Mouse (Mus musculus) layer of hippocampus, adult 2 months (tissue): Measurements from ENCODE around the gene Ralgapb. TPM values are rescaled to one million over a fixed set of nuclear protein-coding genes. Genes with fewer than 3 reads are reported as not detected.
A peak's percentile ranks its signal among the peaks of the same experiment; 100 is the strongest.

Source experiments
- DNase-seq, 2 experiments: peaks; one replicate each; pipeline ENCODE4 v3.0.0; 2022; ENCODE audit warnings: low spot score in 2 of 2
- H3K27ac ChIP-seq: fragments of 200-600 bp; 2 replicates; pipeline ENCODE4 v1.8.1; 2022
- H3K4me3 ChIP-seq: fragments of 200-600 bp; 2 replicates; pipeline ENCODE4 v1.8.1; 2022; ENCODE audit warnings: mild to moderate bottlenecking
- CTCF ChIP-seq: fragments of 200-600 bp; conservative IDR thresholded peaks from 2 replicates; pipeline ENCODE4 v1.8.1; 2022; ENCODE audit warnings: antibody characterized with exemption, mild to moderate bottlenecking, moderate library complexity
- total RNA-seq, 2 experiments: library from RNA; stranded (reverse); gene quantifications; 2 replicates each; pipeline ENCODE4 v1.2.3; 2021

Ralgapb gene
- total RNA-seq, 2 experiments from 2014 or later: 95.2 to 95.8 TPM

DNA sequence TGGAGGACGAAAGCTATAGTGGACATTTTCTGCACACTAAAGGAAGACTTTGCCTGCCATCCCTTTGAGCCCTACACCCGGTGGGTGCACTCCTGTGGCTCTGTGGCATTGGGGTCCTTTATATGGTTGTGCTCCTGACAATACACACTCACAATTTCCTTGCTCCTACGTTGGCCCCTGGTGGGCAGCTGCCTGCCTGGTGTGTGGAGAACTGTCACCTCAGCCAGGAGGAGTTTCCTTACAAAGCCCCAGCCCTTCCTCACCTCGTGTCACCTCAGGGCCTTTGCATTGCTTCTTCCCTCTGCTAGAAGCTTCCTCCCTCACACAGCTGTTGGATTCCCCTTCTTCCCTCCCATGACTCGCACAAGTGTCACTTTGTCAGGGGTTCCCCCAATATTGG is 96.8 kb downstream of the Ralgapb start:
- no peak overlapping the region for H3K4me3 ChIP-seq
- DNase-seq: no peak
- H3K27ac ChIP-seq: no peak overlapping the region
- no peak for TF ChIP-seq CTCF

DNA sequence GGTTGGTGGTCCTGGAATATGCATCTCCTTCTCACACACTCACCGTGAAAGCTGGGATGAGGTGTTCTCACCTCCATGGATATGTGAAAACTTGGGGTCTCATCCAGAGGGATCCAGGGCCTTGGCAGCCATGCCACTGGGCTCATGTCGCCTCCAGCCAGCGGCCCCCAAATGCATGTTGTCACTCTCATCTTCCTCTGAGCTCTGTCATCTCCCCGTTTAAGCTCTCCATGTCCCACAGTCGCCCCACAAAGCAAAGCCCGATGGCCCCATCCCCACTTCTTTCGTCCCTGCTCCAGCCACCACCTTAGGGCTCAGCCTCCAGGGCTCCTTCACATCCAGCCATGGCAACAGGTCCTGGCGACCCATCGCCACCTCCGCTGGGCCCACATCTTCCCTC is 97.4 kb downstream of the Ralgapb start:
- TF ChIP-seq CTCF: no peak
- no peak for DNase-seq
- no peak overlapping the region for H3K27ac ChIP-seq
- no peak overlapping the region for H3K4me3 ChIP-seq

DNA sequence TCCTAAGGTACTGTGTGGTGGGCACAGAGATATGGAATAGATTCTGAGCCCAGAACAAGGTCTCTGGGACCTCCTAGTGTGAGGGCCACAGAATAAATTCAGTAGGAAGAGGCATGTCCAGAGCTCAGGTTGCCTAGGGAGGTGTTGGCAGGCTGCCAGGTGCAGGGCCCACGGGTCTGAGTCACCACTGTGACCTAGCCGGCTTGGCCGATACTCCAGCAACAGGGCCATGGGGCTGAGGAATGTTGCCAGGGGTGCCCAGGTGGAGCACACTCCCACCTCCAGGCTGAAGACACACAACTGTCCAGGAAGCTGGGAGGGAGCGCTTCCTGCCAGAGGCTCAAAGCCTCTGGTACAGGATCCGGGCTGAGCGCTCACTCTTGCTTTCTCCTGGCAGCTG is 101.0 kb downstream of the Ralgapb start:
- no peak overlapping the region for H3K4me3 ChIP-seq
- DNase-seq: no peak
- no peak overlapping the region for H3K27ac ChIP-seq
- TF ChIP-seq CTCF: no peak

DNA sequence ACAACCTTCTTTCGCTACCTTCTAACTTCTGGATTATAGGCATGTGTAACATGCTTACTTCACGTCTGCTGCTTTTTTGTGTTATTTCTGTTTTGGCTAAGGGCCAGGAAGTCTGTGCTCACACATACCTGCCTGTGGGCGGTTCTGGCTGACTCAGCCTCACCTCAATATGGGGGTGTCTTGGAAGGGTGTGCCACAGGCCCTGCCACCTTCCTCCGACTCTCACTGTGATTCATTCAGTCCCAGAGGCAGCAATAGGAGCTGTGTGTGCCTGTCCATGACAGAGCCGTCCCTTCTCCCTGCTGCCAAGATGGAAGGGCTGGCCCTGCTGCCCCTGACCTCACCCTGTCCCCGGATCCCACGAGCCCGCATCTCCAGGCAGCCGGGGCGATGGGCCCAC is 102.9 kb downstream of the Ralgapb start, which contains the start of gene Arhgap40:
Arhgap40 (plus strand) TSS at position 269 of the 400 bp plus-strand sequence.
- no peak within 1 kb of the TSS for H3K27ac ChIP-seq
- no peak for TF ChIP-seq CTCF
- H3K4me3 ChIP-seq: no peak within 1 kb of the TSS
- no peak for DNase-seq

DNA sequence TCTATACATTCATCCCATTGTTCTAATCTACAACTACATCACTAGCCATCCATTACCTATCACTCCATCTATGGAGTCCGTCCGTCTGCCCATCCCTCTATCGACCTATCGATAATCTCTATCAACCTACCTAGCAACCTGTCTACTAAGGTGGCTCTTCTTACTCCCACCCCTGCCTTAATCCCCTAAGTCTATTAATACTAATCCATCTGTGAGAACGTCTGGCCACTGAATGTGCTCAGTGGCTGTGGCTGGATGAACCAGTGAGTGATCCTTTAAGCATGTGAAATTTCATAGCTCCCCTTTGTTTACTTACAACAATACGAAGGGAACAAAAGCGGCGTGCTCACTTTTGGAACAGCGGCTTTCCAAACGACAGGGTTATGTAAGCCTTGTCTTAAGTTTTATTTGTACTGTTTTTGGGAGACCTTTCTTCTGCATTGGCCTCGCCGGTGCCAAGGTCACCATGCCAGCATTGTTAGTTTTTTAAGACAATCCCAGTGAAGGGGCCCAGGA is 104.2 kb downstream of the Ralgapb start:
- Histone ChIP-seq H3K4me3 (no peak overlapping the region), H3K27ac (no peak overlapping the region)
- TF ChIP-seq CTCF: no peak
- DNase-seq: no peak

DNA sequence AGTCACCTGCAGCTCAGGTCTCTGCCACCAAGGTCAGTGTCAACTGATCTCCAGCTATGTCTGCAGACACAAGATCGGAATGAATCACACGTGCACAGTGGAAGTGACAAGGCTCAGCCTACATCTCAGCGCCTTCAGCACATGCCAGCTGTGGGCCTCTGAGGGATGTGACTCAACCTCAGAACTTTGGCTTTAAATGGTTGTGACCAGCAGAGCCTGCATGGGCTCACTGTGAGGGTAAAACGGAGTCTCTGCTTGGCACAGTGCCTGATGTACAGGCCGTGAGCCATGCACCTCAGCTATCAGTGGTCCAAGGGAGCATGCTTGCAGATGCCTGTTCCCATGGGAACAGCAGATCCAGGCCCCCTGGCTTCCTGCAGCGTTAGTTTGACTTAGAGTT is 108.9 kb downstream of the Ralgapb start:
- Histone ChIP-seq H3K4me3 (no peak overlapping the region), H3K27ac (no peak overlapping the region)
- DNase-seq: no peak
- no peak for TF ChIP-seq CTCF

DNA sequence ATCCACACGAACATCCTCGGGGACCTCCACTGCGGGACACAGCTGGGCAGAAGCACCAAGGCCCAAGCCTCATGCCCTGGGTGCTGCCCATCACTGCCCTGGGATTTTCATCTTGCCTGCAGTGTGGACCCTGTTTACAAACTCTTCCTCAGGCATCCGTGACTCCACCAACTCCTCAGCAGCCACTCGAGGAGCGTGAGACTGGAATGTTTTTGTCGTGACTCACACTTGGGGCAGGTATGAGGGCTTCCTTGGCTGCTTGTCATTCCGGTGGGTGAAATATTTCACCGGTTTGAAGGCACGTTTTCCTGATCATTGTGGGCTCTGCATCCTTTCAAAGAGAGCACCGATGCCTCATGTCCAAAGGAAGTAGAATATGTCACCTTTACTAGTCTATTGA is 109.4 kb downstream of the Ralgapb start:
- no peak for TF ChIP-seq CTCF
- Histone ChIP-seq H3K27ac (no peak overlapping the region), H3K4me3 (no peak overlapping the region)
- DNase-seq: no peak

DNA sequence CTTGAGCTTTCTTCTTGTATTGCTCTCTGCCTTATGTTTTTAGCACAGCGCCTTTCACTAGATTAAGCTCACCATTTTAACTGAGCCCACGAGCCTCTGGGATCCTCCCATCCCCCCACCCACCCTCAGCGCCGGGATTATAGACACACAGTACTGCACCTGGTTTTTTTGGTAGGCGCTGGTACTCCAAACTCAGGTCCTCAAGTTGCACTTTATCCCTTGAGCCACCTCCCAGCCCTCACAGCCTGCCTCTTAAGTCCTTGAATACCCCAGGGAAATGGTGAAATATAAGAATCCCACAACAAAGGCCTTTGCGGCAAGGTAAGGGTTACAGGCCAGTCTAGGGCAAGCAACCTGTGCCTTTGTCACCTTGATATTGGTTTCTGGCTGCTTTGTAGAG is 110.2 kb downstream of the Ralgapb start:
- TF ChIP-seq CTCF: no peak
- DNase-seq: no peak
- Histone ChIP-seq H3K4me3 (no peak overlapping the region), H3K27ac (no peak overlapping the region)

DNA sequence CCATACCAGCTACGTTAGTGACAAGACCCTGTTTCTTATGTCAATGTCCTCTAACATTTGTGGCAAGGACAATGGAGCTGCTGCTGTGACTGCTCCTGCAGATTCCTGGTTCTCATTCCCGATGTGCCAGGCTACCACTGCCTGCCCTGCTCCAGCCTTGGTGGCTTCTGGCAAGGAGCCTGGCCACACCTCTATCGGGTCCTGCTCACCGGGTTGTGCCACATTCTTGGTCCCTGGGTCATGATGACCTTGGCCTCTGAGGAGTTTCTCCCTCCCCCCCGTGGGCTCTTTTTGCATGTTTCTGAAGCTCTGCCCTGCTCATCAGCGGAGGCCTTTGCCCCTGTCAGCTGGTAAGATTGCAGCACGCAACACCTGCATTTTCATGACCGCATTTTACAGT is 113.4 kb downstream of the Ralgapb start:
- TF ChIP-seq CTCF: no peak
- no peak overlapping the region for H3K4me3 ChIP-seq
- DNase-seq: no peak
- H3K27ac ChIP-seq: no peak overlapping the region

DNA sequence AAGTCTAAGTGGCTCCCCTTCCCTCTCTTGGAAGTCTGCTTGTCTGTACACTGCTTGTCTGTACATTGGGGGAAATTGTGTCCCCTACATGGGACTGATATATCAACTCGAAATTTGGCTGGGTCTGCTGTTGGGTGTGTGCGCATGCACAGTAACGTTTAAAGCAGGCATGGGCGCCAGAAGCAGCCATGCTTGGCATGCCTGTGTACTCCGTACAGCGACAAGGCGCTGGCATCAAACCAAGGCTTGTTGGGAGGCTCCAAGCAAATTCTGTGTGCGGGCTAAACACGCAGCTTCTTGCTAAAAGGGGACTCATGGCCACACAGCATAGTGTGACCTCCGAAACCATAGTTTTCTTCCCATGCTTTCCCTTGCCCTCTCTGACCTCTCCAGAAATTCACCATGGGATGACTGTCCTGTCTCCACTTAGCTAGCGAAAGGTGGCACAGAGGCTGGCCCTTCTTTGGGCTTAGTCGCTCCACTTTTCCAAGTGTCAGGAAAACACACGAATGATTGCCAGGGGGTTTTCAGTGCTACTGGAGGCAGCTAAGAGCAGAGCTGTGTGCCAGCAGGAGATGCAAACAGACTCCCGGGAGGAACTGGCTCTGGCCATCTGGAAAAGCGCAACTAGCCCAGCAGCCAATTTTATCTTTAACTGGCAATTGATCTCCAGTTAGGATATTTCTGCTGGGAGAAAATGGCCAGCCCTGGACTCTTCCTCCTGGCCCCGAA is 114.6 kb downstream of the Ralgapb start:
- no peak overlapping the region for H3K27ac ChIP-seq
- peak; percentile 28 to 30 for DNase-seq

DNA sequence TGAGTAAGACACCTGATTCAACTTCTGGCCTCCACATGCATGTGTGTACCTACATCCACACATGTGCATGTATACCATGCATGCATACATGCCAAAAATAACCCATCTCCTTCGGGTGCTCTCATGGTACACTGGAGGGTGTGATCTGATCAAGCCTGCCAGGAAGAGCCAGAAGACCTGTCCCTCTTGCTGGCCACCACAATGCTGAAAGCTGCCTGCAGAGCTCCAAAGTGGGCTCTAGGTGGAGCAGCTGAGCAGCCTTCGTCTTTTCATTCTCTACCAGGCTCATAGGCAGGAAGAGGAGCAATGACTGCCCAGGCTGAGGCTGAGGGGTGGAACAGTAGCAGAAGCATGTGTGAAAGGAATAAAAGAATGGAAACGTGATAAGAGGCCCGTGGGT is 124.4 kb downstream of the Ralgapb start:
- DNase-seq: peak; percentile 48 to 72
- peak; percentile 96 for TF ChIP-seq CTCF
- no peak overlapping the region for H3K27ac ChIP-seq
- no peak overlapping the region for H3K4me3 ChIP-seq

More for the DNA sequence above, 114.6 kb downstream of the Ralgapb start:
- no peak for TF ChIP-seq CTCF
- H3K4me3 ChIP-seq: peak overlapping the region; percentile 18; the same call in 1 of the 2 replicates

DNA sequence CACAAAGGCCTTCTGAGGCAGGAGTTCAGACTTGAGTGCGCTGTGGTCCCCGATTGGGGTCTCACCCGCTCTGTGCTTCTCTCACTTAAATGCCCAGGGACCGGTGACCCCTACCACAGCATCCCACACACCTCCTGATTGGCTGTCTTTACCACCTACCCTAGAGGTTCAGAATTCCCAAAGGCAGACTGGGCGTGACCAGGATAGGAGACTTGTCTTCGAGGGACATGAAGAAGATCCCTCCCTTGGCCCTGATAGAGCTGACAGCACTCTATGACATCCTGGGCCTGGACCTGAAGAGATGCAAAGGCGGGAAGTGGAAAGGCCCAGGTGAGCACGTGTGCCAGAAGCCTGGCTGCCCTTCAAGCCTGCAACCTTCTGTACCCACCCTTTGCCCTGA is 124.9 kb downstream of the Ralgapb start:
- TF ChIP-seq CTCF: no peak
- DNase-seq: no peak
- Histone ChIP-seq H3K27ac (no peak overlapping the region), H3K4me3 (no peak overlapping the region)

DNA sequence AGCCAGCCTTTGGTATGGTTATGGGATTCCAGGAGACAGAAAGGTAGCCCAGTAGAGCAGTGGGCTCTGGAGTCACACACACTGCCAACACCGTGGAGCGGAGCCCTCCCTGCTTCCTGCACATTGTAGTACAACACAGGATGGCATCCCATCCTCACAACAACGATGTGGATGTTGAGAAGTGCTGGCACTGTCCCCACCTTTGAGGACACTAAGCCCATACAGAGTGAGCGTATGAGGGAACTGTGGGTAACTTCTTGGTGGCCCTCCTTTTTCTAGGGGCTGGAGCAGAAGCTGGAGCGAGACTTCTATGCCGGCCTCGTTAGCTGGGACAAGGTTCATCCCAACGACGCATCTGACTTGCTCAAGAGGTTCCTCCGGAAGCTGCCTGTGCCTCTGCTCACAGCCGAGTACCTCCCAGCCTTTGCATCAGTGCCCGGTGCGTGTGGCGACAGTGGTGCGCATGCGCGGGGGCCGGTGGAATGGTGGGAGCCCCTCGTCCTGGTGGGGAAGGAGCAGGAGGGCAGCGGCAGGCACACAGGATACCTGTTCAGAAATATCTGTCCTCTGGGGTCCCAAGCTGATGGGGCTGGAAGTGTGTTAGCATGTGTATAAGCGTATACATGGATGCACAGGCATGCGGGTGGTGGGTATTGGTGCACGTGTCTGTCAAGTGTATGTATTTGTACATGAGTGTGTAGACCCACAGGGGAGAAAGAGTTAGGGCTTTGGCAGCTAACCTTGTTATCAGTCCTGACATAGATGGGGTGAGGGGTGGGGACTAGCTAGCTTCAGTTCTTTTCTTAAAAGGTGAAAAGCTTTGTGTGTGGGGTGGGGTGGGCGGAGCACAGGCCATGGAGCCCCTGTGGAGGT is 130.0 kb downstream of the Ralgapb start:
- no peak overlapping the region for H3K27ac ChIP-seq
- no peak overlapping the region for H3K4me3 ChIP-seq
- peak in 1 of 2 experiments; percentile 29 for DNase-seq
- no peak for TF ChIP-seq CTCF

DNA sequence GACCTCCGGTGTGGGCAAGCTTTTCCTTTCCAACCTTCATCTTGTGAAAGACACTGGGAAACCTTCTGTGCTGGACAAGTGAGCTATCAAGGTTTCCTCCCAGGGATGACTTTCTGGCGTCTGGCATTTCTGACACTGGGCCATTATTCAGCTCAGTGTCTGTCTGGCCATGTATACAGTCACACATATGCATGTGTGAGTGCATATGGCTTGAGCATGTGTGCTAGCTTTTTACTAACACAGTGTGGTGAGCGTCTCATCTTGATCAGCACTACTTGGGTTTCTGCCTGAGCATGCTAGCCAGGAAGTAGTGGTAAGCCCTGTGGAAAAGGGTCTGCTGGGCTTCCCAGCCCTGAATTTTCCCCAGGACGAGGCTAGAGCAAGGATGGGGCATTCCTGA is 131.6 kb downstream of the Ralgapb start:
- Histone ChIP-seq H3K4me3 (no peak overlapping the region), H3K27ac (no peak overlapping the region)
- no peak for DNase-seq
- TF ChIP-seq CTCF: no peak
